Mouse (Mus musculus) liver, postnatal 0 days (tissue): Measurements from ENCODE around the gene Tas2r106.

Experiments used
- CTCF ChIP-seq: sonication (generic); IDR thresholded peaks from 2 replicates; pipeline ENCODE4 v1.5.1; 2016; ENCODE audit warnings: antibody characterized with exemption, low read depth
- EP300 ChIP-seq: IDR thresholded peaks from 2 replicates; pipeline ENCODE4 v1.6.1; 2016; ENCODE audit warnings: antibody characterized with exemption, low read depth, mild to moderate bottlenecking

- TF ChIP-seq CTCF (no peak), EP300 (no peak)
Observed at GRCm38 (mm10) chr6:131660049-131660448, 18.6 kb downstream of the Tas2r106 start, which contains the start of gene Tas2r107.
